Mouse (Mus musculus) liver, embryonic 13.5 days (tissue): ENCODE measurements around the gene Als2. TPM values are rescaled to one million over a fixed set of nuclear protein-coding genes. Genes with fewer than 3 reads are reported as not detected.

Experiments
- ATAC-seq: fragments of 200-750 bp; cut with Nextera tagmentation; 2 replicates; pipeline ENCODE4 v1.8.0; 2017; ENCODE audit warnings: low read depth, mild to moderate bottlenecking, moderate number of reproducible peaks, moderate library complexity
- DNase-seq: peaks from one replicate; pipeline ENCODE4 v3.0.0; 2022
- H3K27ac ChIP-seq: fragments of 300-500 bp; sonication (generic); 2 replicates; pipeline ENCODE4 v1.5.1; 2015; ENCODE audit warnings: moderate library complexity, mild to moderate bottlenecking, inconsistent platforms
- H3K27me3 ChIP-seq: fragments of 300-500 bp; sonication (generic); 2 replicates; pipeline ENCODE4 v1.6.1; 2015; ENCODE audit warnings: mild to moderate bottlenecking, inconsistent platforms
- H3K36me3 ChIP-seq: fragments of 300-500 bp; sonication (generic); 2 replicates; pipeline ENCODE4 v1.6.1; 2015; ENCODE audit warnings: mild to moderate bottlenecking, inconsistent platforms
- H3K4me1 ChIP-seq: fragments of 300-500 bp; sonication (generic); replicated peaks from 2 replicates; pipeline ENCODE4 v1.6.1; 2015; ENCODE audit warnings: inconsistent platforms
- H3K4me2 ChIP-seq: fragments of 300-500 bp; sonication (generic); 2 replicates; pipeline ENCODE4 v1.6.1; 2015; ENCODE audit warnings: inconsistent platforms, mild to moderate bottlenecking, moderate library complexity
- H3K4me3 ChIP-seq: fragments of 300-500 bp; sonication (generic); replicated peaks from 2 replicates; pipeline ENCODE4 v1.5.1; 2015; ENCODE audit warnings: mild to moderate bottlenecking, inconsistent platforms
- H3K9ac ChIP-seq: fragments of 300-500 bp; sonication (generic); 2 replicates; pipeline ENCODE4 v1.6.1; 2015; ENCODE audit warnings: mild to moderate bottlenecking, inconsistent platforms
- H3K9me3 ChIP-seq: fragments of 300-500 bp; sonication (generic); replicated peaks from 2 replicates; pipeline ENCODE4 v1.6.1; 2016; ENCODE audit warnings: inconsistent platforms
- WGBS: fragments of 180-500 bp; shearing (Covaris S2); methylation state at CpG from one replicate; pipeline ENCODE4 v1.1.7; 2015; ENCODE audit not compliant: insufficient replicate concordance; 5-methylcytosine and 5-hydroxymethylcytosine counted together
- polyA plus RNA-seq: library from polyadenylated mRNA; unstranded; fragments of >200 nt; fragmentation: Nextera tagmentation; extraction: Ambion mirVana; gene quantifications from 2 replicates; pipeline ENCODE4 v1.2.1, GENCODE M21; 2015

Als2 gene
- polyA plus RNA-seq, result 4.5 and 6.4 TPM in 2 replicates

DNA sequence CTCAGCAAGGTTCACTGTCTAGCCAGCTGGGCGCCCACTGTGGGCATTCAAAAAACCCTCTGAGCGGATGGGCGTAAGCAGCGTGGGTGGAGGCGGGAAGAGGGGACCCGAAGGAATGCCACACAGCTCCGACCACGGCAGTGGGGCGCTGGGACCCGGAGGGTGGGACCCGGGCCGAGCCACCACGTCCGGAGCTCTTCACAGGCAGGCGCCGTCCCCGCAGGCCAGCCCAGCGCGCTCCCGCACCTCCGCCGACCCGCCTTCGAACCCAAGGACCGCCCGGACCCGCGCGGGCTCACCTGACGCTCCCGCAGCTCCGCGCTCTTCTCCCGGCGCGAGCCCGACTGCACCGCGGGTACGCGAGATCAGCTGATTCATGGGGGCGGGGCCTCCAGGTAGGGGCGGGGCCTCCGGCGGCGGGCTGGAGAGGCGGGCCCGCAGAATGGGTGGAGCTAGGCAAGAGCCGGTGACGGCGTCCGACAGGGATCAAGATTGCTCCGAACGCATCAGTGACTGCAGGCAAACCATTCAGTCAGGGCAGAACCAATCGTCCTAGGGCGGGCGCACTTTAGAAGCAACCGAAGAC is at the start of gene Als2:
TSS of gene Als2 (minus strand) at position 376 of the 586 bp plus-strand sequence.
- Histone ChIP-seq H3K9me3 (no peaks in the 10 kb centered on the region), H3K9ac (peak within 1 kb of the TSS; percentile 89), H3K27me3 (no peaks in the 10 kb centered on the region), H3K27ac (peak within 1 kb of the TSS; percentile 78), H3K4me3 (peak within 1 kb of the TSS; percentile 87), H3K4me2 (peak within 1 kb of the TSS; percentile 96), H3K4me1 (peaks cover 28% of the 10 kb centered on the region), H3K36me3 (no peaks in the 10 kb centered on the region)
- ATAC-seq (peak; percentile 91), DNase-seq (peak; percentile 93)
- under 1% methylated on average over 50 of the region's 58 CpGs for WGBS

GRCm38 (mm10) chr1:59286316-59286850 is 49.4 kb upstream of the Als2 start:
- Histone ChIP-seq H3K36me3 (no peaks in the 10 kb centered on the region), H3K27me3 (no peaks in the 10 kb centered on the region), H3K4me3 (no peak overlapping the region), H3K9ac (no peak overlapping the region), H3K4me2 (no peak overlapping the region), H3K4me1 (no peaks in the 10 kb centered on the region), H3K9me3 (no peaks in the 10 kb centered on the region), H3K27ac (no peak overlapping the region)
- ATAC-seq (no peak), DNase-seq (no peak)
- 60% methylated on average over 13 of the region's 13 CpGs for WGBS

- H3K27ac ChIP-seq, result no peak overlapping the region
- no peaks in the 10 kb centered on the region for H3K4me1 ChIP-seq
- WGBS, result 55% methylated on average over 5 of the region's 5 CpGs
- no peaks in the 10 kb centered on the region for H3K27me3 ChIP-seq
- no peaks in the 10 kb centered on the region for H3K36me3 ChIP-seq
- H3K4me3 ChIP-seq, result no peak overlapping the region
- ATAC-seq (no peak), DNase-seq (no peak)
- no peak overlapping the region for H3K4me2 ChIP-seq
- H3K9ac ChIP-seq, result no peak overlapping the region
- H3K9me3 ChIP-seq, result no peaks in the 10 kb centered on the region
Observed at GRCm38 (mm10) chr1:59285880-59286279, 48.8 kb upstream of the Als2 start.

DNA sequence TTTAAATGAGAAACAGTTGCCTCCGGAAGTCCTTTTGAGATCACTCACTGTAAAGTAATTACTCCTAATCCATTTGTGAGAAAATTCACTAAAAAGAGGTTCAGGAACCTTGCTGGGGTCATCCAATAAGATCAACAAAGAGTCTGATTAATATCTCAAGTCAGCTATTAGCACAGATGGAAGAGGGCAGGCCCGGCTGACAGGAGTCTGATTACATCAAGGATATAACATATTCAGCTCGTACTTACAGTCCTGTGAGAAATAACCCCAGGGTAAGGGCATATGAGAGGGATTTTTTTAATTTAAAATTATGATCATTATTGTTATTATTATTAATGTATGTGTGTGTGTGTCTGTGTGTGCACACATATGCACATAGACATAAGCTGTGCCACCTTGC is 35.2 kb upstream of the Als2 start:
- ATAC-seq (no peak), DNase-seq (no peak)
- Histone ChIP-seq H3K4me3 (no peak overlapping the region), H3K27me3 (no peaks in the 10 kb centered on the region), H3K9me3 (no peaks in the 10 kb centered on the region), H3K4me1 (no peaks in the 10 kb centered on the region), H3K9ac (no peak overlapping the region), H3K27ac (no peak overlapping the region), H3K36me3 (no peaks in the 10 kb centered on the region), H3K4me2 (no peak overlapping the region)
- WGBS, result 68% methylated on average over 3 of the region's 3 CpGs

GRCm38 (mm10) chr1:59269951-59270689 is 33.1 kb upstream of the Als2 start:
- H3K27ac ChIP-seq, result no peak overlapping the region
- H3K4me1 ChIP-seq, result no peaks in the 10 kb centered on the region
- no peak overlapping the region for H3K4me3 ChIP-seq
- H3K36me3 ChIP-seq, result no peaks in the 10 kb centered on the region
- WGBS, result 69% methylated on average over 20 of the region's 20 CpGs
- no peak overlapping the region for H3K4me2 ChIP-seq
- H3K27me3 ChIP-seq, result no peaks in the 10 kb centered on the region
- no peak overlapping the region for H3K9ac ChIP-seq
- DNase-seq (no peak), ATAC-seq (no peak)
- no peaks in the 10 kb centered on the region for H3K9me3 ChIP-seq

DNA sequence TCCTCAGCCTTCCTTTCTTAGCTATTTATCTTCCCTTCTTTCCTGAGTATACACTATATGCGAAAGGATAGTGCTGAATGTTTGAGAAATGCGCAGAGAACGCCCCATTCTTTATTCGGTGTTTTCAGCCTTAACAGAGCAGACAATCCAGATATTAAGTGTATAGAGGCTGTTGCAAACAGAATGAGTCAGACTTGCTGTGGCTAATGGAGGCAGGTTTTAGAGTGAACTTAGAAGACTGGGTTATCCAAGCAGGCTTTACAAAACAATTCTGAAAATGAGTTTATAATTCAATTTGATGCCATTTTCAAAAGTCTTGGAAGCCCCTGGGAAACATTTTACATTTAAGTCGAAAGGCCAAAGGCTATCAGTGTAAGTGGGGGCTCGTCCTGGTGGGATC is 32.4 kb upstream of the Als2 start:
- Histone ChIP-seq H3K27ac (no peak overlapping the region), H3K4me3 (no peak overlapping the region), H3K4me2 (no peak overlapping the region), H3K36me3 (no peaks in the 10 kb centered on the region), H3K9ac (no peak overlapping the region), H3K9me3 (no peaks in the 10 kb centered on the region), H3K4me1 (no peaks in the 10 kb centered on the region), H3K27me3 (no peaks in the 10 kb centered on the region)
- ATAC-seq (no peak), DNase-seq (no peak)
- 75% methylated on average over 6 of the region's 6 CpGs for WGBS

- Histone ChIP-seq H3K27me3 (no peaks in the 10 kb centered on the region), H3K4me1 (no peaks in the 10 kb centered on the region), H3K4me3 (no peak overlapping the region), H3K9me3 (no peaks in the 10 kb centered on the region), H3K36me3 (no peaks in the 10 kb centered on the region), H3K9ac (no peak overlapping the region), H3K27ac (no peak overlapping the region), H3K4me2 (no peak overlapping the region)
- 28% methylated on average over 8 of the region's 8 CpGs for WGBS
- no peak for DNase-seq
- no peak for ATAC-seq
Observed at GRCm38 (mm10) chr1:59268931-59269330, 31.9 kb upstream of the Als2 start.

DNA sequence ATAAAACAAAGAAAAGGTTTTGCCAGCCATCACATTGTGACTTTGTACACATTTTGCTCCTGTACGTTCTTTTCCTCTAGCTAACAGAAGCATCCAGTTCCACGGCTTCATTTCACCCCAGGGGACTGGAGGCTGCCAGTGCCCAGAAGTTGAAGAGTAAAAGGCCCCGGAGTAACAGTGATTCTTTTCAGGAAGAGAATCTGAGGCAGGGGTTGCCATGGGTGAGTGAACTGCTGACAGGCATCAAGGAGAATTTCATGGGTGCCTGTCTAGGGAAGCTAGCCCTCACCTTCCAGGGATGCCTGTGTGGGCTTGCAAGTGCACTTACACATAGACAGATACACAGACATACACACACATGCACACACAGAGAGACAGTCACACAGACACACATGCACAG is 20.7 kb upstream of the Als2 start:
- Histone ChIP-seq H3K36me3 (no peaks in the 10 kb centered on the region), H3K4me2 (no peak overlapping the region), H3K4me1 (no peaks in the 10 kb centered on the region), H3K27ac (no peak overlapping the region), H3K9ac (no peak overlapping the region), H3K4me3 (no peak overlapping the region), H3K27me3 (peaks cover 9% of the 10 kb centered on the region; the same call in 1 of the 2 replicates), H3K9me3 (no peaks in the 10 kb centered on the region)
- whole genome bisulfite sequencing, result 60% methylated on average over 3 of the region's 3 CpGs
- ATAC-seq, result no peak
- no peak for DNase-seq

DNA sequence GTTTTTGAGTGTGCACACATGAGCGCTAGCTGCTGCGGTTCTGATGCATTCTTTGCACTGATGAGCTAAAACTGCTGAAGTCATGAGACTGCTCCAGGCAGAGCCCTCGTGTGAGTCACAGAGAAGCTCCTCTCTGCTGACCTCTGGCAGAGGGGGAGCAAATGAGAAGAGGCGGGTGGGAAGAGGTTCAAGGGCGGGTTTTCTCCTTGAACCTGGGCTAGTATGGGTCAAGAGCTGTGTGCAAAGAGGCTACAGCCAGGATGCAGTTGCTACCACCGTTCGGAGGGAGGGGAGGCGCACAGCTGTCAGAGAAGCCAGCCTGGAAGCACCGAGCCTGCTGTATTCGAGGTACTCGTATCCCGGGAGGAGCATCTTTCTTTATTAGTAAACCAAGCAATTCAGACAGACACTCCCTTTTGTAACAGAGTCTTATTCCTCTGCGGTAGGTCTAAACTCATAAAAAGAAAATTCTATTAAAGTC is 19.8 kb upstream of the Als2 start, which contains the start of gene Cdk15:
TSS of gene Cdk15 (plus strand) at position 156 of the 481 bp plus-strand sequence.
- ATAC-seq (no peak), DNase-seq (no peak)
- Histone ChIP-seq H3K9ac (no peak within 1 kb of the TSS), H3K27ac (no peak within 1 kb of the TSS), H3K4me3 (no peak within 1 kb of the TSS), H3K4me1 (no peaks in the 10 kb centered on the region), H3K9me3 (no peaks in the 10 kb centered on the region), H3K4me2 (no peak within 1 kb of the TSS), H3K36me3 (no peaks in the 10 kb centered on the region), H3K27me3 (peaks cover 9% of the 10 kb centered on the region; the same call in 1 of the 2 replicates)
- WGBS, result 20% methylated on average over 13 of the region's 13 CpGs

- no peak overlapping the region for H3K4me3 ChIP-seq
- ATAC-seq, result no peak
- WGBS, result 16% methylated on average over 18 of the region's 18 CpGs
- H3K4me2 ChIP-seq, result peak overlapping the region; percentile 48
- no peak overlapping the region for H3K9ac ChIP-seq
- DNase-seq, result no peak
- no peaks in the 10 kb centered on the region for H3K9me3 ChIP-seq
- H3K27me3 ChIP-seq, result peaks cover 9% of the 10 kb centered on the region; the same call in 1 of the 2 replicates
- no peaks in the 10 kb centered on the region for H3K36me3 ChIP-seq
- no peak overlapping the region for H3K27ac ChIP-seq
- H3K4me1 ChIP-seq, result no peaks in the 10 kb centered on the region
Observed at GRCm38 (mm10) chr1:59253301-59253909, 16.4 kb upstream of the Als2 start.

DNA sequence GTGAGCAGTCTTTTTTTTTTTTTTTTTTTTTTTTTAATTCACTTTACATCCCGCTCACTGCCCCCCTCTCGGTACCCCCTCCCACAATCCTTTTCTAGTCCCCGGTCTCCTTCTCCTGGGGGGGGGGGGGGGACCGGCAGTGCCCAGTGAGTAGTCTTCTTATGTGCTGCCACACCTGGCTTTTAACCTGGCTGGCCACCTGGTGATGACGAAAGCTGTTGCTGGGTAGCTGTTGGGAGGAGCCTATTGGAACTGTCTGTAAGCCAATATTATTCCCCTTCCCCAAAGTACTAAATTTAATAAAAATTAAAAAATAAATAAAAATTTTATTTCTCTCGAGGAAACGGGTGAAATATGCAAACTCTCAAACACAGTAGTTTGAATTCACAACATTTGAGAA is 15.7 kb upstream of the Als2 start:
- 16% methylated on average over 5 of the region's 7 CpGs for WGBS
- DNase-seq (no peak), ATAC-seq (no peak)

More for the DNA sequence above, 15.7 kb upstream of the Als2 start:
- no peak overlapping the region for H3K27ac ChIP-seq
- no peaks in the 10 kb centered on the region for H3K4me1 ChIP-seq
- no peaks in the 10 kb centered on the region for H3K36me3 ChIP-seq
- H3K9me3 ChIP-seq, result no peaks in the 10 kb centered on the region
- no peak overlapping the region for H3K9ac ChIP-seq
- H3K27me3 ChIP-seq, result peaks cover 9% of the 10 kb centered on the region; the same call in 1 of the 2 replicates
- H3K4me2 ChIP-seq, result 0 out of 2 replicates have a peak overlapping the region, but pooled peaks have one; percentile 48
- H3K4me3 ChIP-seq, result no peak overlapping the region
